Mouse (Mus musculus) natural killer cell, adult 2 months (primary cell): ENCODE results near the gene Ubxn10.

Experiments used
- DNase-seq, 2 experiments: peaks; one replicate each; pipeline ENCODE4 v3.0.0; 2022; ENCODE audit warnings: low spot score in 2 of 2

The Ubxn10 gene

DNA sequence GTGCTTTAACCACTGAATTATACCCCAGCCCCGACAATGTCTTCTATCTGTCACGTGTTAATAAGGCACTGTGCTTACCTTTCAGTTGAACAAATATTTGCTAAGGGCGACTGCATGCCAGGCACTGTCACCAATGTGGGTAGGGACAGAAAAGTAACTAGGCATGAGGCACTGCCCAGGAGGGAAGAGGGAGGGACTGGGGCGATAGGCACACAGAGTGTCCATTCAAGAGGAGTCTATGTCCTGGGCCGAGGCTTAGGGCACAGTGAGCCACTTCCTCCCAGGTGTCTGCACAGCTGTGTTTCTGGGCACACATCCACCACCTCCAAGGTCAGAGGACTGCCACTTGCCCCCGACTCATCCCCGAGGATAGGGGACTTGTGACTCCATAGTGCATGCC, at the start of gene Ubxn10:
Ubxn10 (minus strand) TSS at position 137 of the 400 bp plus-strand sequence.
- DNase-seq, result no peak

DNA sequence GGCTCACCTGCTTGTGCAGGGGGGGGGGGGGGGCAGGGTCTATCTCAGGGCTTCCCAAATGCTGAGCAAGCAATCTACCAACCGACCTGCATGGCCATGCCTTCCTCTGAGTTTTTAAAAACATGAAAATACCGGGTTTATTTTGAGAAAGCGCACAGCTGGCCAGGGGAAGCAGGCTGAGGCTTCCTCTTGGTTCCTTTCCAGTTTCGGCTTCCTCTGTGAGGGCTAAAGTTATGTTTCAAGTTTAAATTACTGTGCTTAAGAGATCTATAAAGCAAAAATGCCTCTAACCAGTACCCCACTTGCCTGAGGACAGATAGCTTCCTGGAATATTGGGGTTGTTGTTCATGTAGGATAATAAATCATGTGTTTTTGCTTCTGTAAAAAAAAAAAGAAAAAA, 49.2 kb upstream of the Ubxn10 start:
- DNase-seq, result no peak

DNA sequence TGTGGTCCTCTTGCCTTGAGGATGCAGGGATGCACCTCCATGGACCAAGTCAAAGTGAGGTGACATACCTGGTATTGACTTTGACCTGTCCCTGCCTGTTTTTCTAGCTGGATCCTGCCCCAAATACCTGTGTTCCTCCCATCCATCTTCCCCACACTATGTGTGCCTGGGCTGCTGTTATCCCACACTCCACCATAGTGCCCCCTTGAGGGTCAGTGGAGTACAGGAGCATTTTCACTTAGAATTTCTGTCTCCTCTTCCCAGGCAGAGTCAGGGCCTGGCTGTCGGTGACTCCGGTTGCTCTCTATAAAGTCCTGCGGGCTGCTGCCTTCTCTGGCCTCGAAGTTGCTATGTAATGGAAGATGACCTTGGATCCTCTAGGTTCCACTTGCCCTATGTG, 48.8 kb upstream of the Ubxn10 start:
- DNase-seq, result no peak

DNA sequence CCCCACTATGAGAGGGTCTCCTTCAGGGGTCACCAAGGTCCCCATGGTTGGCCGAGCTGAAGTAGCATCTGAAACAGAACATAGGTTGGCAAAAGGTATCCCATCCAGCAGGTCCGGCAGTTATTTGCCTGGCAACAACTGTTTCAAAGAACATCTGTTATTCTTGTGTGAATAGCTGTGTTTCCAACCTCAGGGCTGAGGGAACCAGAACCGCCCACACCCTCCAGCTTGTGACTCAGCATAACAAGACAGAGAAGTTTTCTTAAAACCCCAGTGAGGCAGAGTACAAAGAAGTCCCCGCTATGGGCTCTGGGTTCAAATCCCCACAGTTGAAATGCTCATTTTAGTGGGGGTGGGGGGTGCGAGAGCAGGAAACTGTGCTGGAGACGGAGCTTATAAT, 45.1 kb upstream of the Ubxn10 start:
- no peak for DNase-seq

DNA sequence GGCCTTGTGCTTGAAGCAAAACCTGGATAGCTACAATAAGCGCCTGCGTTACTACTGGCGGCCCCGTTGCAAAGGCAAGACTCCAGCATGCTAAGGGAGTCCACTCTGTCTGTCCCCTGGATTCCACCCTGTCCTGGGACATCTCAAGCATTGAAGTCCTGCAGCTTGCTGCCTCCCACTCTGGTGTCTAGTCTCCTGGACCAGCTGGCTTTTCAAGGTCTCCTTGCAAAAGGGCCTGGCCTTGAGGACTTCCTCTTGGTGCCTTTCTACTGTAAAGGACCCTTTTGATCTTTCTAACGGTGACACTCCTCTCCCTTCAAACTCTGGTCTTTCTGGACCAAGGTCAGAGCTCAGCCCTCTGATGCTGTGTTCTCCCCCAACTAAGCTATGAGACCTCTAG, 43.3 kb upstream of the Ubxn10 start:
- no peak for DNase-seq

DNA sequence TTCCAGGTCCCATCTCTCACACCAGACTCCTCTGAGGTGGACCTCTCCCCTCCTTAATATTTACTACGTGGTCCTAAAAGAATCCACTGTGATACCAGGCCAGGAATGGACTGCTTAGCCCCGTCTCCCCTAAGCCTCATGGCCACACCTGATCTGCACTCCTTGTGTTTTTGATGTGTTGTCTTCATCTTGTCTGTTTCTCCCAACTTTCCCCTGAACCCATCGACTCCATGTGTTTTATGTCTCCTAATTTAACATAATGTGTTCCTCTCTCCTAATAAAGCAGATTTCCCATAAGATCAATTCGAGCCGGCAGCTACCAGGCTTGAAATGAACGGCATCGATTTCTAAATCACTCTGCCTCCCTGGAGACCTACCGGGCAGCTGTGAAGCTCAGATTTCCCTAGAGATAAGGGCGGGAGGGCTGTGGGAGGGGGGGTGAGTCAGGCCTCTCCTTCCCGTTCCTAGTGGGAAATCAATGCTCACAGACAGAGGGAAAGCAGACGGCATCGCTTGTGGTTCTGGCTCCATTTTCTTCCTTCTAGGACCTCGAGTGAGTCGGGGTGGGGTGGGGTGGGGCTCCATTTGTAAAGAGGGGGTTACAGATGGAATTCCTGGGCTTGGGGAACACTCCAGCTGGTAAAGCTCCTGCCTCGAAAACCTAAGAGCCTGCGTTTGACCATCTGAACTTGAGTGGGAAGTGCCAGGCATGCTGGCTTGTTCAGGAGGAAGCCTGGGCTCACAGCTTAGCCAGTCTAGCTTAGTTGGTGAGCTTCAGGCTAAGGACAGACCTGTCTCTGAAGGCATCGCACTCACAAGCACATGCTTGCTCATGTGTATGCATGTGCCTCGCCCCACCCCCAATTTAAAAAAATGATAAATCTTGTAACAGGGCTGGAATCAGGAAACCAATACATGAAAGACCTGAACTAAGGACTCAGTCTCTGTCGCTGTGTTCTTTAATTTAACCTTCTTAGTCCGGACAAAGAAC, 40.7 kb upstream of the Ubxn10 start:
- DNase-seq, result no peak

DNA sequence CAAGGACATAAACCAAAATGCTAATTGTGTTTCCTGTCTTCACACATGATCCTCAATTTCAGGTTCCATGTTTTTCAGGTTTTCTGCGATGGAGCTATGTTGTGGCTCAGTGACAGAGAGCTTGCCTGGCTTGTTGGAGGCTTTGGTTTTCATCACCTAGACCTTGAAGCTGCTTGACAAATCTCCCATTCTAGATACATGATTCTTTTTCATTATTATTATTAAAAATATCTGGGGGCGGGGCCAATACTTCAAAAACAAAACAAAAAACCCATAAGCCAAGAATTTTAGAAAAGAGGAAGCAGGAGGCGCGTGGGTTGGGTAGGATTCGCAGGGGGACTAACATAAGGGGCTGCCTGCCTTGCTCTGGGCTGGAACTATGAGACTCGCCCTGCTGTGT, 38.5 kb upstream of the Ubxn10 start, which contains the start of gene Pla2g2d:
Pla2g2d (plus strand) TSS at position 301 of the 400 bp plus-strand sequence.
- DNase-seq, result no peak

DNA sequence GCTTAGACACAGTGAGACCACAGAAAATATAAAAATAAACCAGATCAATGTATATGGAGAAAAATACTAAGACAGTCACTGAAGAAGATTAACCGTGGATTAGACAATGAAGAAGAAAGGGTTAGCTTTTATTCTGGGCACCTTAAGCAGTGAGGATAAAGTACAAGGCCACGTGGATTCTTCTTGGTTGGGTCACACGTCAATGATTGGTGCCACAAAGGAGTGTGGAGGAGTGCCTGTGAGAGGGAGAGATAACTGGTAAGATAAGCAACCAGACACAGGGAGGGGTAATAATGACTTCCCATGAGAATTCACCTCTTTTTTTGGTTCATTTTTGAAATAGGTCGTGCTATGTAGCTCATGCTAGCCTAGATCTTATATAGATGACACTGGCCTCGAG, 35.4 kb upstream of the Ubxn10 start:
- no peak for DNase-seq

DNA sequence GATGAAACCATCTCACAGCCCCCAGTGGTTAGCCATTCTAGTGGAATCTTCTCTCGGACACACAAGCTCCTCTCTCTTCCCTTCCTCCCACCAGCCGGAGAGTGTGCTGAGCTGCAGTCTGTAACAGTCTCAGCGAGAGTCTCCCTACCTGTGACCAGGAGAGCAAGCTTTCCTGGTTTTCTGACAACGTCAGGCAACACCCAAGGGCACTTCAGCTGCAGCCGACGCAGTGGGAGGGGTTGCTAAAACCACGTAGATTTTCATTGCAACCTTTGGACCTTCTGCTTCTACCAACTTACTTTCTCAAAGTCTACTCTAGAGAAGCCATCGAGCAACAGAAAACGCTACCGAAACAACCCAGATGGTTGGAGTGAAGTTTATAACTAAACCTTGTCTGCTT, 35.0 kb upstream of the Ubxn10 start:
- no peak for DNase-seq

DNA sequence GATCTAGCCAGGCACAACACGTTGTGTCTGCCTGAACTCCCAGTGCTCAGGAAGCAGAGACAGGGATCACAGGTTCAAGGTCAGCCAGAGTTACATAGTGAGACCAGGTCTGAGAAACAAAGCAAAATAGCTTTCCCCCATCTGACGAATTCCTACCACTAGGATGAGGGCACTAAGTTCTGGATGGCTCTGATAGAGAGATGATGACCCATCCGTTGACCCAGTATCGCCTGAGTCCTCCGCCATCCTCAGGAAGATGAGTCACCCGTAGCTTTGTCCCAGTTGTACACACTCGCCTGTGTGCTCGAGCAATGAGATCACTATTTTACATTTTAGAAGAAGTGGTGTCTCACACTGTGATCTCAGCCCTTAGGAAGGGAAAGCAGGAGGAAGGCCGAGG, 25.3 kb upstream of the Ubxn10 start:
- no peak for DNase-seq

DNA sequence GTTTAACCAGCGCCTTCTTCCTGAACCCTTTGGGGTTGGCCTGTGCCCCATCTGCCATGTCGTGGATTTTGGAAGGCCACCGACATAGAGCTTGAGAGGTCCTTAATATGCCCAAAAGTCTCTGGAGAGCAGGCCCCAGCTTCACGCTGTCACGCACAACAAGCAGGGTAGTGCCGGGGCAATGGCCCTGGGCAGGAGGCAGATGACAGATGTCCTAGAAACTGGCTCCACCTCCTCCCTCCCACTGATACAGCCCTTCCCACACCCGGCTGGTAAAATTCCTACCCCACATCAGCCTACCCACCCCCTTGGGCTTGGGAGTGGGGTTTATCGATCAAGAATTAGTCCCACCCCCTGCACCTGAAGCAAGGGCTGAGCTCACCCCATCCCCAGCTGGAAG, 20.4 kb upstream of the Ubxn10 start, which contains the start of gene Pla2g2f:
Pla2g2f (minus strand) TSS at position 211 of the 400 bp plus-strand sequence.
- no peak for DNase-seq

DNA sequence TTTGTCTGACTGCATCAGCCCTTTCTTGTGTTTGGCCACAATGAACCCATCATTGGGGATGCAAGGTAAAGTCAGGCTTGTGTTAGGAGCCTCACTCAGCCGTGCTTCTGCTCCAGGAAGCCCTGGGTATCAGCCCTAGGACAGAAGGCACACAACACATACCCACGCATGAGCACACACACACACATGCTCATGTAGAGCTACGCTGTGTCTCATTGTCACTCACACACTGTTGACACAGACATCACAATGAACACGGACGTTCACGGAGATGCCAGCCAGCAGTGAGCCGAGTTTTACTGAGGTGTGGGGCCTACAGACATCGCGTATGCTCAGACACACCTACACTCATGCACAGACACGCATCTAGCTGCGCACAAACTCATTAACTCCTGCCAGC, 19.0 kb upstream of the Ubxn10 start:
- DNase-seq, result no peak

DNA sequence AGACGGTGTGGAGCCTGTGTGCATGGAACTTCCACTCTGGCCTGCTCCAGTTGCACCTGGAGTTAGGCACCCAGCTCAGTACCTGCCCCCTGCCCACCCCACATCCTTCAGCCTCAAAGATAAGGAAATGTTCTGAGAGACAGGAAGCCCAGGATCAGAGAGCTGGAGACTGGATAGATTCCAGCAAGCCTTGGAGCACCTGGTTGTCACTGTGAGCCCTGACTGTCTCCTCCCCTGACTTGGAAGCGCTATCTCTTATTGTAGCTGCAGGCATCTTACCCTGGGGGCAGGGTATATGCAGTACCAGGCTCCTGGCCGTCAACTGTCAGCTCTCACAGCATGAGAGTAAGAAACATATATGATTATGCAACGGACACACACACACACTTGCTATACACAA, 18.5 kb upstream of the Ubxn10 start:
- no peak for DNase-seq

DNA sequence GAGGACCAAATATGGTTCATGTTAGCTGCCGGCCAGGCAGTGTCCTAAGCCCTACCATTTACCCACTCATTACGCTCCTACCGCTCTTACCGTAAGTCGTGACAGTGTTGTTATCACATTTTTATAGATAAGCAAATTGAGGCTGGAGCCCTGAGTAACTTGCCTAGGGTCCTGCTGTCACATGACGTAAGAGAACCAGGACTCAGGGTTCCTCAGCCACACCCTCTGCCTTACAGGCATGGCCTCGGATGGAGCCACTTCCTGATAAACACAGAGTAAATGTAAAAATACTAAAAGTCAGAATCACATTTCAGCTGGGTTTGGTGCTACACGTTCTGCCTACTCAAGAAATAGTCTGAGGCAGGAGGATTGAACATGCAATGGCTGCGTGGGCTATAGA, 17.5 kb upstream of the Ubxn10 start:
- no peak for DNase-seq

DNA sequence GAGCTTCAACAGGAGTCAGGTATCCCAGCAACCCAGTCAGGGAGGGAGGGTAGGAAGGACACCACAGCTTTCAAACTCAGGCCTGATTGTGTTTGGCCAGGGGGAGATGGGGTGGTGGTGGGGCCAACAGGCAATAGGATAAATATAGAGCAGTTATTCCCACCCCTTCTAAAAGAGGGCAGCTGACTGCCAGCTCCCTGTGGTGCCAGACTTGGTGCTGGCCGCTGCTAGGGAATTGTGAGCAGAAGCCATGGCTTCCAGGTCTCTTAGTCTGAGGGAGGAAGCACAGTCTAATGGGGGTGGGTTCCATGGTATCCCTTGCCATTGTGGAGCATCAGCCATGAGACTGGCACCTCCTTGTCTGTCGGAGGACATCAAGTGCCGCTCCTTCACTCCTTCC, 16.6 kb upstream of the Ubxn10 start:
- no peak for DNase-seq

DNA sequence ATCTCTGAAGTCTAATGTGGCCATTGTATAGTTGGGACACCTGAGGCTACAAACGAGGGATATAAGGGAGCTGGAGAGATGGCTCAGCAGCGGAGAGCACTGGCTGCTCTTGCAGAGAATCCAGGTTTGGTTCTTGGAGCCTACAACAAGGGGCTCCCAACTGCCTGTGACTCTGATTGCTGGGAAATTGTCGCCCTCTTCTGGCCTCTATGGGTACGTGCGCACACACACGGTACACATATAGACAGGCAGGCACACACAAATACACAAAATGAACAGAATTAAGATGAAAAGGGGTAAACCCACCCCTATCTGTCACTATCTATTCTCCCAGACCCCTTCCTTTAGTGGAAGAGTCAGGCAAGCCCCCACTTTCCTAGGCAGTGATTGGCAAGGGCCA, 15.6 kb upstream of the Ubxn10 start:
- DNase-seq, result no peak

DNA sequence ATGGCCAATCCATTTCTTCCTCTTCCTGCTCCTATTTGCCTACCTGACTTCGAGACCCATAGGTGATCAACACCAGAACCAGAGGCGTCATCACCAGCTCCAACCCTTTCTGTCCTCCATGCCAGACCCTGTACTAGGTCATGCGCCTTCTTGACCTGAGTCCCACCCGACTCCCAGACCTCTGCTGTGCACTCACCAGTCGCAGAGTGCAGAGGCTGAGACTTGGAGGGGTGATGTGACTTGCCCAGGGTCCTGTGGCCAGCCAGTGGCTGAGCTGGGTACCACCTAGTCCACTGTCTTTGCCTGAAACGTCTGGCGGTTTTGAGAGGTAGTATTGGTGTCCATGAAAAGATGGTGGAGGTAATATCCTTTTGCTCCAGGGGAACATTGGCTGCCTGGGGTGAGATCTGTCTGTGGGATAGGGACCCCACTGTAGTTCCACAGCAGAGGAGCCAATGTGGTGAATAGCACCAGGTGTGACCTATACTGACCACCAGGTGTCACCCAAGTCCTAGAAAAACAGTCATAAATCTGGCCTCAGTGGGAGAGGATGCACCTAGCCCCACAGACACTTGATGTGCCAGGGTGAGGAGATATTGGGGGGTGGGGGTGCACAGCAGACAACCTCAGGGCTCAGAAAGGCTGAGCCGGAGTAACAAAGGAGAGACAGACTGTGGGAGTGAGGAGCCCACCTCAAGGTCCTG, 11.6 kb upstream of the Ubxn10 start:
- no peak for DNase-seq

DNA sequence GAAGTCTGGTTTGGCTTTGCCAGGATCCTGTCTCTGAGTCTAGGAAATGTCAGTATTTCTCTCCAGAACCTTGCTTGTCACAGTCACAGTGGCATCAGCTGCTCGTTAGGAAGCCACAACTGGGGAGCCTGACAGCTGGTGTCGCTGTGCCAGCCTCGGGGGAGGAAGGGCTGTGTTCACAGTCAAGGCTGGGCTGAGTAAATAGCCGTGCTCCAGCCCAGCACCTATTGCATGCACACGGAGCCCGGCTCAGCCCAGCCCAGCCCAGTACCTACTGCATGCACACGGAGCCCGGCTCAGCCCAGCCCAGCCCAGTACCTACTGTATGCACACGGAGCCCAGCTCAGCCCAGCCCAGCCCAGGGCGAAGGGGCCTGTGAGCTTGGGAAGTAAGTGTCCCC, 10.9 kb upstream of the Ubxn10 start:
- DNase-seq, result no peak

DNA sequence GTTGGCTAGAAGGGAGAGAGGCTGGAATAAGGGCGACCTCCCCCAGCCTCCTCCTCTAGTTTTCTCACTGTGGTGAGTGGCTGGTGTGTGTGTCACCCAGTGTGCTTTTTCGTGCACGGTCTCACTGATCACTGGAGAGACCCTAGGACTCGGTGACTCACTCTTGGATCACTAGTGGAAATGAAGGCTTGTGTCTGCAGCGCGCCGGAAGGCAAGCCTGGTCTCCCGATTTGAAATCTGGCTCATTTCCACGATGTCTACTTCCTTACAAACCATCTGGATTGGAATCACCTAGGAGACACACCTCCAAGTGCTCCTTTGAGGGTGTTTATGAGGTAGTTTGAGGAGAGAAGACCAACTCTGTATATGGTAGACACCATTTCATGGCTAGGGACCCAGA, 9.9 kb upstream of the Ubxn10 start:
- no peak for DNase-seq

DNA sequence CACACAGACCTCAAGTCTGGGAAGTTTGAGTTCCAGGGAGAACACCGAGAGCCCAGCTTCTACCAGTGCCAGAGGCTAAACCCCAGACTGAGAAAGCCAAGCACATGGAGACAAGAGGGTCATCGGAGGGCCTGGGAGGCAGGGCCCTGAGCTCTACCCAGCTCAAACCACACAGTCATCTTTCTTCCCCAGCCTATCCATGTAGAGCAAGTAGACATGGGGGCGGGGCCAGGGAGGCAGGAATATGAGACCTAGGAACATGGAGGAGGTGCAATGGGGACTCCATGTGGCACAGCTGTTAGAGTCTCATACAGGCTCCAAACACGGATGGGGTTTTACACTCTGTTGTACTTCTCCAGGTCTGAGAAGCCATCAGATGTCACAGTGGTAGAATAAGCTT, 8.9 kb upstream of the Ubxn10 start:
- no peak for DNase-seq

DNA sequence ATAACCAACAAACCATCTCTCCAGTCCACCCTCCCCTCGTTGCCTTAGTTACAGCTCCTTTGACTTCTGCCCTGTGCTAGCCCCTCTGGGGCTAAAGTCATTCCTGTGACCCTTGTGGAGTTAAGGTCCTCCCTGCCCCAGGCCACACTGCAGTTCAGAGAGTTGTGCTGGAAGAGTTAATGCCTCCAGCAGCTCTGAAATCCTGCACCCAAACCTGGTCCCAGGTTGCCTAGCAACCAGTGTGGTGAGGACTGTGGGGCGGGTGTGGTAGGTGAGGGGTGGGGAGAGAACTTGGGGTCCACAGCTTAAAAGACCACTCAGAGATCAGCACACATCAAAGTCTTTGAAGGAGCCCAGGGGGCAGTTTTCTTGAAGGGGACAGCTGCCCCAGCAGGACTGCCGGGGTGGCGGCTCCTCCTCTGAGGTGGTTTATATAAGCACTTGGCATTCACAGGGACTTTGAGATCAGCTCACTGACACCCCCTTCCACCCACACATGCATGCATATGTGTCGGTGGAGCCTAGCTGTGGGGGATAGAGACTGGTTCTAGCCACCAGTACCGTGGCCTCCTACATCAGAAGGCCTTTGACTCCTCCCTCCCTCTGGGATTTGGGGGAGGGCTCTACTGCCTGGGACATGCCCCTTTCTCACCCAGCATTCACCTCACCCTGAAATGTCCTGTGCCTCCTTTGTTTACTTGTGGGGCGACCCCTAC, 2.3 kb upstream of the Ubxn10 start:
- DNase-seq, result no peak

DNA sequence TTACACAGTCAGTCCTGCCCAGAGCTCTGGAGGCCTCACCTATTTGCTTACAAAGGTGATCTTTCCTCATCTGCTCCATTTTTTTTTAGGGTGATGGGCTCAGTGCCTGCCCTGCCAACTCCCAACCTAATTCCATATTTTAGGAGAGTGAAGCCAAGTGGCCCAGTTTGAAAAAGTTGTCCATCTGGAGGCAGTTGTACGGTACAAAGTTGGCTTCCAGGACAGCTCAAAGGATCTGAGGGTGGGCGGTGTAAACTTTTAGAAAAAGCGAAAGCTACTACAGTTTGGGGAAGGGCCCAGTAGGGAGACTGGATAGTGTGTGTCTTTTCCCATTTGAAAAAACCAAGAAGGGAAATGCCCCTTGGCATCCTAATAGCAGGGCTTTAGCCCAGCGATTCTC, 2.1 kb downstream of the Ubxn10 start:
- DNase-seq, result no peak
